Mouse (Mus musculus) thymus, postnatal 10 days (tissue): ENCODE results near the gene Txndc8.

ENCODE experiments used
- DNase-seq, 2 experiments: peaks; one replicate each; pipeline ENCODE4 v3.0.0; 2021; ENCODE audit warnings: low spot score in 2 of 2

Gene Txndc8

GRCm38 (mm10) chr4:57956029-57956960 lies 52.6 kb downstream of the Txndc8 start, which contains the start of gene Txn1:
Txn1 (minus strand) TSS chr4:57956411.
- DNase-seq = peak; percentile 87 to 95

- DNase-seq = peak; percentile 56 to 62
Measured at GRCm38 (mm10) chr4:57955544-57955958, 53.4 kb downstream of the Txndc8 start.

- DNase-seq = no peak
Measured at GRCm38 (mm10) chr4:57954991-57955390, 53.9 kb downstream of the Txndc8 start.

GRCm38 (mm10) chr4:57954580-57954979 lies 54.3 kb downstream of the Txndc8 start:
- no peak for DNase-seq

- no peak for DNase-seq
Measured at GRCm38 (mm10) chr4:57953796-57954195, 55.1 kb downstream of the Txndc8 start.

GRCm38 (mm10) chr4:57952891-57953290 lies 56.0 kb downstream of the Txndc8 start:
- DNase-seq = no peak

GRCm38 (mm10) chr4:57952416-57952815 lies 56.5 kb downstream of the Txndc8 start:
- DNase-seq = no peak

GRCm38 (mm10) chr4:57949866-57950265 lies 59.1 kb downstream of the Txndc8 start:
- no peak for DNase-seq

- DNase-seq = no peak
Measured at GRCm38 (mm10) chr4:57947476-57947875, 61.4 kb downstream of the Txndc8 start.

GRCm38 (mm10) chr4:57947036-57947435 lies 61.9 kb downstream of the Txndc8 start:
- no peak for DNase-seq

- no peak for DNase-seq
Measured at GRCm38 (mm10) chr4:57942892-57943291, 66.0 kb downstream of the Txndc8 start.

GRCm38 (mm10) chr4:57940631-57941030 lies 68.3 kb downstream of the Txndc8 start:
- no peak for DNase-seq

GRCm38 (mm10) chr4:57937292-57937691 lies 71.6 kb downstream of the Txndc8 start:
- no peak for DNase-seq

GRCm38 (mm10) chr4:57934181-57934580 lies 74.7 kb downstream of the Txndc8 start:
- no peak for DNase-seq
